Mouse (Mus musculus): ENCODE results near the gene Tiam2. TPM values are rescaled to one million over a fixed set of nuclear protein-coding genes. Genes with fewer than 3 reads are reported as not detected.

The Tiam2 gene
- 10 to 100 TPM; 10.1 to 13.1 TPM for total RNA-seq (2021)
- long read RNA-seq, experiment 1, partial matches to known transcripts, result 3 of 12 reads
- long read RNA-seq, experiment 1, other reads (novel, unspliced or antisense), result 9 of 12 reads
- long read RNA-seq, experiment 2, partial matches to known transcripts, result 4 of 8 reads
- long read RNA-seq, experiment 2, other reads (novel, unspliced or antisense), result 4 of 8 reads

- DNase-seq, result peak; percentile 83
These were observed at the start of gene Tiam2 for GRCm38 (mm10) chr17:3326148-3326902. Gene Tiam2 (plus strand): TSS chr17:3326573.

DNA sequence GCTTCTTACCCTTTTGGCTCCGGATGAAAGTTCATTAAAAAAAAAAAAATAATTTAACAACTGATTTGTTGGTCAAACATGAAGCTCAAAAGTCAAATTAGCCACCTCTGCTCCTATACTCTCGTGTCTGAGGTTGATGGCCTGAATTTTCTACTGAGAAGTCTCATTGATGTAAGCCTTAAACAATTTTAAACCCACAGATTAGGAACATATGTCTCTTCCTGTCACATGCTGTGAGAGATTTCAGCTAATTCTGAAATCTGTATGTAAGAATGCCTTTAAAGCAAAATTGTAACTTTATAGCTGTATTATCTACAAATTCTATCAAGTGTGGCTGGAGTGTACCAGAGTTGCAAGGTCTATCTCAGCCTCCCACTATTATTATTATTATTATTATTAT is 46.1 kb upstream of the Tiam2 start:
- no peak for DNase-seq

- no peak for DNase-seq
These were observed 44.4 kb upstream of the Tiam2 start for GRCm38 (mm10) chr17:3281939-3282338.

DNA sequence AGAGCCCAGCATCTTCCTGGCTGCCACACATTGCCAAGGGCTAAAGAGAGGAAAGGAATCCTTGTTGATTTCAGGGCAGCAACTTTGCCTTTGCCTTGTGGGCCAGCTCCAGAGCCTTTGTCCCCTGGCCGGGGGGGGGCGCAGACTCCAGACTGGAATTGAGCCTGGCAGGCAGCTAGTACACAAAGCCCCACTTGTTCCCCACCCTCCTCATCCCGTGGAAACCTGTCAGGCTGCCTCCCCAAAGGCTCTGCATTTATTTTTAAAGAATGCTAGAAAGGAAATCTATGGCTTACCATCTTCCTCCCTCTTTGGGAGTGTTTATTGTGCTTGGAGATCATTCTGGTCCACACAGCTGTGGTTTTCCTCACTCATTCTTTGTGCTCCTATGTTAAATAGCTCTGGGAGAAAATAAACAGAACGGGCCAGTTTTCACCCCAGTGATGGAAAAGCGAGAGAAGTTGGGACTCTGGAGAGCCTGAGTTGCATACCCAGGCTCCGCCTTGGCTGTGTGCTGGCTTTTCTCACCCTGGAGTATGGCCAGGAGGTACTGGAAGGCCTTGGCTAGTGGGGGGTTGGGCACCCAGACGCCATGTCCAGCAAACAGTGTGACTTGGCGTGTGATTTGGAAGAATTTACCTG is 41.2 kb upstream of the Tiam2 start:
- peak; percentile 61 for DNase-seq

DNA sequence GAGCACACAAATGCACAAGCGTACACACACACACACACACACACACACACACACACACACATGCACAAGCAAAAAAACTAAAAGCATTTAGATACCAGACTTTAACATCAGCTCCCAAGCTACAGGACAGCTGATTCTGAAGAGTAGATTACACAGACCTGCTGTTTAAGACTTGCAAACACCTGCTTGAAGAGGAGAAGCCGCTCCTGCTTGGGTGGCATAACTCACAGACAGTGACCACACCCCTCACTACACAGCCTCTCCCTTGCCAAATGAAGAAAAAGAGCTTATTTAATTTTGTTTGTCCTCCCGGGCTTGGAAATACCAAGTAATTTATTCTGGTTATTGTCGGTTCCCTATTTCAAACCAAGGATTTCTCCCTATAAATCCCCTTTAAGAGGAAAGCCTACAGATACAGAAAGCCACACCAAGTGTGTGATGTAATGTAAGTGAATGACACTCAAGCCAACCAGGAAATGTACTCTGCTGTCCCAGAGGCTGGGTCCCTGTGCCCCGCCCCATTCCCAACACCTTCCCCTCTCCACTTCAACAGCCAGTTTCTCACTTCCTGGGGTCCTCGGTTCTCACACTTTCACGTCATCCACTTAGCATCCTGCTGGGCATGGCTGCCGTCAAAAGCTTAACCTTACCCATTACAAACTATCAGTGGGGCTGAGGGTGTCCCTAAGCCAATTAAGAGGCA is 40.1 kb upstream of the Tiam2 start:
- no peak for DNase-seq

GRCm38 (mm10) chr17:3288341-3288740 is 38.0 kb upstream of the Tiam2 start:
- peak; percentile 76 for DNase-seq

GRCm38 (mm10) chr17:3295097-3295496 is 31.3 kb upstream of the Tiam2 start:
- DNase-seq, result no peak

GRCm38 (mm10) chr17:3299487-3299886 is 26.9 kb upstream of the Tiam2 start:
- DNase-seq, result no peak

- DNase-seq, result no peak
These were observed 20.4 kb upstream of the Tiam2 start for GRCm38 (mm10) chr17:3305926-3306325.

DNA sequence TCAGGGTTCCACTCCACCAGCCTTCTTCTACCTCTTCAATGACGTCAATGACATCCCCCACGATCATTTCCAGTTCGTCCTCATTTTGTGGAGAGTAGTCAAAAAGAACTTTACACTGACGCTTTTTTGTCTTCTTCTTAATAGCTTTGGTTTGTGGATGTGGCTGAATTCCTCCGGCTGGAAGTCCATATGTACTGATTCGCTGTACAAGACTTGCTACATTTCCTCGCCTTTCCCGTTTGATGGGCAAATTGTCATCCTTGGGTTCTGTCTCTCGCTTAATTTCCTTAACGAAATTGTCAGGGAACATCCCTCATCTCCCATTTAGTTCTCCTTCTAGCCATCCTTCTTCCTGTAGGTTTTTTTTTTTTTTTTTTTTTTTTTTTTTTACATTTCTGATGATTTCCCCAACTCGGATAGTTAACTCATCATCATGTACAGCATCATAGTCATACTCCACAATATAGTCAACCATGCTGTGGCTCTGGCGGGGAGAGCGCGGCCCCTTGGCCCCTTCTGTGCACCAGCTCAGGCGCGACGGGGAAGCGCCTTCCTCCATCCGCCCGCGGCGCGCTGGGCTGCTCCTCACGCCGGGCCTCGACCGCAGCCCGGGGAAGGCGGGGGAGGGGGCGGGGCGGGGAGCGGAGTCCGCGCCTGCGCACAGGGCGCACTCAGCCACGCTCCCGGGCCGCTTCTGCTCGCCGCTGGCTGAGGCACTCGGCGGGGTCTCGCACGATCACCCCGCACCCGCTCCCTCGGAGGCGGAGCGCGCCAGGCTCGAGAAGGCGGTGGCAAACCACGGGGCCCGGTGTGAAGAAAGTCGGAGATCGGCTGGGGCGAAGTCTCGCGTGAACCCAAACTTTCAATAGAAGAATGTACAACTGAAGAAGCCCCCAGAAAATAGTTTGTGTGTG is 12.4 kb upstream of the Tiam2 start:
- peak; percentile 91 for DNase-seq

DNA sequence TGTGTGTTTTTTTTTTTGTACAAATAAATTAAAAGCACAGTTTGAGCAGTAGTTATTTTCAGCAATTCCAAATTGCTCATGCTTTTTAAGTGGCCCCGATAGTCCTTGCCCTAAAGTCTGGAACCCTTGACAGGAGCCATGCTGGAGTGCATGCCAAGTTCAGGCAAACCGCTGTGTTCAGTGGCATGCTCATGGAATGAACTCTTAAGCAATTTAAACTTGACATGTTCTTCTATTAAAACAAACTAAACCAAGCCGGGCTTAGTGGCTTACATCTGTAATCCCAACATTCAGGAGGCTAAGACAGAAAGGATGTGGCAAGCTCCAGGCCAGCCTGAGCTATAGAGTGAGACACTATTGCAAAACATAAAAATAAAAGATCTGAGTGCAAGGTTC is 11.8 kb upstream of the Tiam2 start:
- DNase-seq, result peak; percentile 17

GRCm38 (mm10) chr17:3315581-3315980 is 10.8 kb upstream of the Tiam2 start:
- DNase-seq, result no peak

DNA sequence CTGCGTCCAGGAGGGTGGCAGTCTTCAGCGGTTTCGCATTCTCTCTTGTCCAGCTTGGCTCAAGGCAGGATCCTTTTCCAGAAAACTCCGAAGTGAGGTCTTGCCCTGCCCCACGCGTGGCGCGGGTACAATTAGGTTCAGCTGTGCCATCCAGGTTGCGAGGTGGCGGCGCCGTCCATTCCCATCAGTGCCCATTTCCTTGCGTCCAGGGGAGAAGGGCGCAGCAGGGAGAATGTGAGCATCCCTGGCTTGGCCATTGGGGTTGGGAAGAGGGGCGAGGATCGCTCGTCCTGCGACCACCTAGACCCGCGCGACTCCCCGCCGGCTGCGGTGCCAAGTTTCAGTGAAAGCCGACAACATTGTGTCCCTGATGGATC is 518 bp downstream of the Tiam2 start:
- no peak for DNase-seq

DNA sequence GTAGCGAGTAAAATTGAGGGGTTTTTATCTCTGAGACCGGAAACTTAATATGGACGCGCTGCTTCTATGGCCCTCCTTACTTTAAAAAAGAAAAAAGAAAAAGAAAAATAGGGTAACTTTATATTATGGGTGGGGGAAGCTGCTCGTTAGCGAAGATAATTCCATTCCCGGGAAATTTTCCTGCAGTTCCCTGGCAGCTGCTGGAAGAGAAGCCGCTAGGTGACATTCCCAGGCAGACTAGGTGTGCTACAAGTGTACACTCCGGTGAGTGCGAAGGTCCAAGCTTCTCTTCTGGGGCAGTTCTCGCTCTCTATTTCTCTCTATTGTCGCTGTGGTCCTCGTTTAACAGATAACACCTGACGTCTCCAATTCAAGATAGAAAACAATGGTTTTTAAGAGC is 962 bp downstream of the Tiam2 start:
- DNase-seq, result no peak

GRCm38 (mm10) chr17:3328820-3329219 is 2.4 kb downstream of the Tiam2 start:
- no peak for DNase-seq

GRCm38 (mm10) chr17:3329429-3329828 is 3.1 kb downstream of the Tiam2 start:
- no peak for DNase-seq

- peak; percentile 81 for DNase-seq
These were observed 5.5 kb downstream of the Tiam2 start for GRCm38 (mm10) chr17:3331721-3332461.

DNA sequence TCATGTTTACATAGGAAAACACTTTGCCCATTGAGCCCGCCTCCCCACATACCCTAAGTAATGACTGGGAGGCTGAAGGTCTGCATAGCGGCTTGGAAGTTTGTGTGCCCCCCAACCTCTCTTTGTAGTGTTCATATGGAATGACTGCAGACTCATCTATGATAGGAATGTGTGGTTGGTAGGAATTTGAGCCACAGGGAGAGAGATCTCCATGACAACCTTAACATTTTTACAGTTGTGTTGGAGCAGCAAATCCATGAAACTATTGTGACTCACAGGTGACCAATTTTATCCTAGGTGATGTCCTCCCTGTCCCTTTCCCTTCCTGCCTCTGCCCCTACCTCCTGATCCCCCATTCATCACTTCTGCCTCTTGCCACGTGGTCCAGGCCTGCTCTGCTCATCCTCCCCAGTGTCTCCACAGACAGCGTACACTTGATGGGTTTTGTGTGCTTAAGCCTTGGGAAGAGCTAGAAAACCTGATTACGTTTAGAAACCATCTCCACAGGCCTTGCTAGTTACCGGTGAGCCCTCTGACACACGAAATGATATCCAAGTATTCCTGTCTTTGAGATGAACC is 9.9 kb downstream of the Tiam2 start:
- DNase-seq, result no peak

DNA sequence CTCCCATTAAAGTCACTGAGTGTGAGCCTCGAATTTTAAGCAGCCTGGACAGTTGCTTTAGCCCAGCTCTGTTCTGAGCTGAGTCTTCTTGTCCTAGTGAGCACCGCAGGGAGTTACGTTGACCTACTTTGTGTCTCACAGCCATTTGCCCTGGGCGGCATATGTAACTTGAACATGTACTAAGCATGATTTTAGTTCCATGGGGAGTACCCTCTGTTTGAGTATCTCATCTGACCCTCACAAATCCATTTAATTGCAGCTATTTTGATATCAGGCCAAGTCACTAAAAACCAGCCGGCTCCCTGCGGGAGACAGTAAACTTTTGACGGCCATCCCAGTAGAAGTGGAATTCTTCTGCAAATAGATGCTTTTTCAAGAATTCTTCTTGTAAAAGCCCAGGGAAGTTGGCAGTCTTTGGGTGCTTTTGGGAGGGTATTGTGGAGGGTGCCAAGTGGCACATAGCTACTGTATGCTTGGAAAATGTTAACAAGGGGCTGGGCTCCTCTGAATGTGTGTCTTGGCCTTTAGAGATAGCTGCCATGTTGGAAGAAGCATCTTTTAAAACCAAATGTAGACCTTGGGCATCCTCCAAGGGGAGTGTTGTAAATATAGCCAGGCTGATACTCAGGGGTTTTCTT is 10.6 kb downstream of the Tiam2 start:
- no peak for DNase-seq

GRCm38 (mm10) chr17:3337525-3337888 is 11.1 kb downstream of the Tiam2 start:
- no peak for DNase-seq
